Mouse (Mus musculus): Measurements from ENCODE around the gene Prkd3. TPM values are rescaled to one million over a fixed set of nuclear protein-coding genes. Genes with fewer than 3 reads are reported as not detected.
A peak's percentile ranks its signal among the peaks of the same experiment; 100 is the strongest.

Gene Prkd3
- 44.3 and 48.2 TPM in 2 replicates for polyA plus RNA-seq (2016; fragmentation: Nextera tagmentation; extraction: Ambion mirVana)

- DNase-seq (ENCODE audit: low spot score) = peak; percentile 85
- Histone ChIP-seq H3K9me3 (replicated peaks) (no peaks in the 10 kb centered on the region), H3K36me3 (0 out of 2 replicates have a peak, but pooled peaks cover 2% of the 10 kb centered on the region), H3K27me3 (ENCODE audit: low read depth, poor library complexity, severe bottlenecking) (peaks cover 26% of the 10 kb centered on the region), H3K4me3 (peak within 1 kb of the TSS; percentile 74), H3K27ac (replicated peaks) (peak within 1 kb of the TSS; percentile 94), H3K4me1 (peaks cover 39% of the 10 kb centered on the region)
- WGBS = under 1% methylated on average over 88 of the region's 113 CpGs
Observed at GRCm38 (mm10) chr17:79020208-79020983, at the start of gene Prkd3. TSS of gene Prkd3 (minus strand) at chr17:79020816.

DNA sequence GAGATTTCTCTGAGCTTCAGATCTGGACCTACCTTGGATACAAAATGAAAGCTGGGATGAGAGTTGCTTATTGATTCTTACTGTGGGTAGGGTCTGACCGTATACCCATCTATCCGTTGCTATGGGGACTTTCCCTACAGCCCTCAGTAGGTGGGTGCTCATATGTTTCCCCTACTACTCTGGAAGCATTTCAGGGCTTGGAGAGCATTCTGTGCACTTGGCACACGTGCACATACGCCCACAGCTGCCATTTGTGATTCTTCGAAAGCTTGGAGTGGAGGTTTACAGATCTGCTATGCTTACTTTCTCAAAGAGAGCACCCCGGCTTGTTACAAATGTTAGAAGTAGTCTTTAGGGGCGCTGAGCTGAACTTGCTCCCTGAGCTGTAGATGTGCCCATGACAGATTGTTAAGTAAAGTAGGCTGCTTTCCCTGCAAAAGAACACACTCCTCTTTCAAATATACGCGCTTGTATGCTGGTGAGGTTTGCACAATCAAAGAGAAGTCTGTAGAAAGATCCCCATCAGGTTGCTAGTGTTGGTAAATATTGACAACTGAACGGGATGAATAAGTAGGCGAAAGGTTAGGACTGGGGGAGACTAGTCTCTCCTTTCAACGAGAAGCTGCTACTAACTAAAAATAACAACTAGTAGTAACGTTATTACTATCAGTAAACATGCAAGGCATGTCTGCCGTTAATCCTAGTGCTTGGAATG lies 49.3 kb upstream of the Prkd3 start:
- no peak overlapping the region for H3K4me3 ChIP-seq
- WGBS = 89% methylated on average over 14 of the region's 14 CpGs
- no peak overlapping the region for H3K27ac ChIP-seq (replicated peaks)
- peaks cover 4% of the 10 kb centered on the region; the same call in 1 of the 2 replicates for H3K4me1 ChIP-seq
- no peaks in the 10 kb centered on the region for H3K9me3 ChIP-seq (replicated peaks)
- no peaks in the 10 kb centered on the region for H3K36me3 ChIP-seq
- H3K27me3 ChIP-seq (ENCODE audit: low read depth, poor library complexity, severe bottlenecking) = no peaks in the 10 kb centered on the region
- DNase-seq (ENCODE audit: low spot score) = no peak

- Histone ChIP-seq H3K36me3 (no peaks in the 10 kb centered on the region), H3K4me3 (no peak overlapping the region), H3K27me3 (ENCODE audit: low read depth, poor library complexity, severe bottlenecking) (no peaks in the 10 kb centered on the region), H3K27ac (replicated peaks) (no peak overlapping the region), H3K9me3 (replicated peaks) (no peaks in the 10 kb centered on the region), H3K4me1 (peaks cover 4% of the 10 kb centered on the region; the same call in 1 of the 2 replicates)
- peak; percentile 19 for DNase-seq (ENCODE audit: low spot score)
- WGBS = 50% methylated on average over 4 of the region's 4 CpGs
Observed at GRCm38 (mm10) chr17:79069019-79069418, 48.4 kb upstream of the Prkd3 start.

DNA sequence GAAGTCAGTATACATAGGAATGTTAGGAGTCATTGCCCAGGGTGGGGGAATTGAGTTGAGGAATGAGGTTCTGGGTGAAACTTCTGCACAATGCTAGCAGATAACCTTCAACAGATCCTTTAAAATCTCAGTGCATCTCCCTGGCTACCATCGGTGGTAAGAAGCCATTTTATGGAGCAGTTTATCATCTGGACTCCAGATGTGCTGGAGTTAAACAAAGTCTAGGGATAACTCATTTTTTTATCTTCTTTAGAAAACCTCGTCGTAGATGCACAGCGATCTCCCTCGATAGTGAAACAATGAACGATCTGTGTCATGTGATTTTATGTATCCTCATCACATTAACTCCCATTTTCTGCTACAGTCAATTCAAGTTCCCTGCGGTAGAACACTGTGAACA lies 48.0 kb upstream of the Prkd3 start:
- Histone ChIP-seq H3K27me3 (ENCODE audit: low read depth, poor library complexity, severe bottlenecking) (no peaks in the 10 kb centered on the region), H3K4me3 (no peak overlapping the region), H3K4me1 (peaks cover 4% of the 10 kb centered on the region; the same call in 1 of the 2 replicates), H3K9me3 (replicated peaks) (no peaks in the 10 kb centered on the region), H3K36me3 (no peaks in the 10 kb centered on the region), H3K27ac (replicated peaks) (no peak overlapping the region)
- DNase-seq (ENCODE audit: low spot score) = no peak
- 87% methylated on average over 7 of the region's 7 CpGs for WGBS

DNA sequence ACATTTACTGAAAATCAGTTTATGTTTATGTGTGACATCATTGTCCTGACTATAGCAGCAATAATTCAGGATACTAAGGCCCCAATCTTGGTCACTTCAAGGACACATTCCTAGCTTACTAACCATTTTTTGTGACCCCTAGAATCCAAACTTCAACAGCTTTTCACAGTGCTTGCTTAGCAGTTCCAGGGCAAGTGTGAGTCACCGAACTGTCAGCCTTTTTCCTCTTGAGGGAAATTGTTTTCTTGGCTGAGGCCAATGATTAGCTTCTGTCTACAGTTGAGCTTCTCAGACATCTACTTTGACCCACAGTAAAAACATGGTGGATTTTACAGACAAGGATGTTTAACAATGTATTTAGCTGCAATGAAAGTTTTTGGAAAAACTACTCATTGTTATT lies 43.6 kb upstream of the Prkd3 start:
- no peaks in the 10 kb centered on the region for H3K36me3 ChIP-seq
- H3K4me3 ChIP-seq = no peak overlapping the region
- H3K9me3 ChIP-seq (replicated peaks) = no peaks in the 10 kb centered on the region
- 91% methylated on average over 1 of the region's 1 CpGs for WGBS
- H3K27ac ChIP-seq (replicated peaks) = no peak overlapping the region
- peaks cover 4% of the 10 kb centered on the region; the same call in 1 of the 2 replicates for H3K4me1 ChIP-seq
- DNase-seq (ENCODE audit: low spot score) = no peak
- no peaks in the 10 kb centered on the region for H3K27me3 ChIP-seq (ENCODE audit: low read depth, poor library complexity, severe bottlenecking)

DNA sequence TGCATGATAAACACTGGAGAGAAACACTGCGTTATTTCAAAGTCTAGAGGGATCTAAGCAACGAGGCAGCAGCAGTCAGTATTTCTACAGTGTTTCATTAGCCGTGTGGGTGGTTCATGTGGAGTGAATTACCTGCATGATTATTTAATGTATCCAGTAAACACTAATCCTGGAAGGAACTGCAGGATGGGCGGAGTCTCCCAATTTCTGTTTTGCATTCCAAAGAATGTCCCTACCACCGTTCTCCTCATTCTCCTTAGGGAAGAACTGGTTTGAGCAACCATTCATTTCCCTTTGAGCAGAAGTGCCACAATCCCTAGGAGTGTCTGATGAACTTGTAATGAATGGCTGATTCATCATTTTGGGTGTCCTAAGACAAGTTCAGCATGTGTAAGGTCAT lies 39.6 kb upstream of the Prkd3 start:
- no peak for DNase-seq (ENCODE audit: low spot score)
- Histone ChIP-seq H3K27ac (replicated peaks) (no peak overlapping the region), H3K36me3 (no peaks in the 10 kb centered on the region), H3K27me3 (ENCODE audit: low read depth, poor library complexity, severe bottlenecking) (no peaks in the 10 kb centered on the region), H3K4me3 (no peak overlapping the region), H3K9me3 (replicated peaks) (no peaks in the 10 kb centered on the region), H3K4me1 (no peaks in the 10 kb centered on the region)
- WGBS = 83% methylated on average over 5 of the region's 5 CpGs

- Histone ChIP-seq H3K27ac (replicated peaks) (no peak overlapping the region), H3K4me3 (no peak overlapping the region), H3K9me3 (replicated peaks) (no peaks in the 10 kb centered on the region), H3K4me1 (no peaks in the 10 kb centered on the region), H3K27me3 (ENCODE audit: low read depth, poor library complexity, severe bottlenecking) (peaks cover 15% of the 10 kb centered on the region), H3K36me3 (no peaks in the 10 kb centered on the region)
- 87% methylated on average over 6 of the region's 6 CpGs for WGBS
- DNase-seq (ENCODE audit: low spot score) = no peak
Observed at GRCm38 (mm10) chr17:79058271-79058670, 37.7 kb upstream of the Prkd3 start.

DNA sequence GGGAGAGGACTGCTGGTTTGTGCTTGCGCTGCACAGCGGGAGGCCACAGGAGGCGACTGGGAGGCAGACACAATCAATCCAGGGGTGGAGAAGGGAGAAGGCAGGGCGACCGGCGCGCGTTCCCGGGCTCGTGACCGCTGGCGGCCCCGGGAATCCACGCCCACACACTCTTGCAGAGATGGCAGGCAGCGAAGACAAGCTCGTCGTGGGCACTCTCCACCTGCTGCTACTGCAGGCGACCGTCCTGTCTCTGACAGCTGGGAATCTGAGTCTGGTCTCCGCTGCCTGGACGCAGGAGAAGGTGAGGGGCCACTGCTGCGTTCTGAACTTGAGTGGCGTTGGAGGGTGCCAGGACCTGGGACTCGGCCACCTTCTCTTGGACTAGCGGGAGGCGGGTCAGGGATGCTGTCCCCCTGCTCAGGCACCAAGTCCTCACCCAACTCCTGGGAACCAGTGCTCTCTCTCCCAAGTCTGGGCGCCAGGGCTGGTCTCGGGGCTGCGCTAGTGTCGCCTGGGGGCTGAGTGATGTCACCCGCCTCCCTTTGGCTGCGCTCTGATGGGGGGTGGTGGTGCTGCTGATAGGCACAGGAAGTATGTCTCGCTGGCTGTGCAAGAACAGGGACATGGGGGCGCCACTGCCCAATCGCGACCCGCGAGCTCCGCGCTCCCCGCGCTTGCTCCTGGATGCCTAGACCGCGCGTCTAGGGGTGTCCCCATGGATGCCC lies 31.6 kb upstream of the Prkd3 start:
- WGBS = under 1% methylated on average over 45 of the region's 45 CpGs
- H3K4me1 ChIP-seq = peaks cover 12% of the 10 kb centered on the region
- no peaks in the 10 kb centered on the region for H3K36me3 ChIP-seq
- peak; percentile 71 for DNase-seq (ENCODE audit: low spot score)
- peak overlapping the region; percentile 68 for H3K27ac ChIP-seq (replicated peaks)
- peaks cover 28% of the 10 kb centered on the region for H3K27me3 ChIP-seq (ENCODE audit: low read depth, poor library complexity, severe bottlenecking)
- peak overlapping the region; percentile 74 for H3K4me3 ChIP-seq
- no peaks in the 10 kb centered on the region for H3K9me3 ChIP-seq (replicated peaks)

DNA sequence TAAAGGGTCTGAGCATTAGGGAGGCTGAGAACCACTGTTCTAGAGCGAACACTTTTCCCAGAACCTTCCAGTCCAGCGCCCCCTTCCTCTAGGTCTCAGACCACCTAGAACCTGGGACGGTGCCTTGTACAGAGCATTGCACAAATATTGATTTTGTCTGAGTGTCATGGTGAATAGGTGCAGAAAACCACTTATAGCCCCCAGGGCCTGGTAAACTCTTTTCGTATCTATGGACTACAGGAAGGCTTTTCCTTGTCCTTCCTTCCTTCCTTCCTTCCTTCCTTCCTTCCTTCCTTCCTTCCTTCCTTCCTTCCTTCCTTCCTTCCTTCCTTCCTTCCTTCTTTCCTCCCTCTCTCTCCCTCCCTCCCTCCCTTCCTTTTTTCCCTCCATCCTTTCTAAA lies 31.0 kb upstream of the Prkd3 start, which contains the start of gene Qpct:
TSS of gene Qpct (plus strand) at position 301 of the 400 bp plus-strand sequence.
- DNase-seq (ENCODE audit: low spot score) = no peak
- H3K27ac ChIP-seq (replicated peaks) = peak within 1 kb of the TSS; percentile 68
- no peaks in the 10 kb centered on the region for H3K36me3 ChIP-seq
- H3K4me3 ChIP-seq = peak within 1 kb of the TSS; percentile 74
- peaks cover 28% of the 10 kb centered on the region for H3K27me3 ChIP-seq (ENCODE audit: low read depth, poor library complexity, severe bottlenecking)
- no peaks in the 10 kb centered on the region for H3K9me3 ChIP-seq (replicated peaks)
- 78% methylated on average over 4 of the region's 4 CpGs for WGBS
- peaks cover 12% of the 10 kb centered on the region for H3K4me1 ChIP-seq

GRCm38 (mm10) chr17:79043705-79044104 lies 23.1 kb upstream of the Prkd3 start:
- H3K27me3 ChIP-seq (ENCODE audit: low read depth, poor library complexity, severe bottlenecking) = no peaks in the 10 kb centered on the region
- DNase-seq (ENCODE audit: low spot score) = no peak
- H3K9me3 ChIP-seq (replicated peaks) = no peaks in the 10 kb centered on the region
- no peaks in the 10 kb centered on the region for H3K36me3 ChIP-seq
- H3K27ac ChIP-seq (replicated peaks) = no peak overlapping the region
- no peaks in the 10 kb centered on the region for H3K4me1 ChIP-seq
- no peak overlapping the region for H3K4me3 ChIP-seq
- 97% methylated on average over 2 of the region's 2 CpGs for WGBS

- Histone ChIP-seq H3K4me3 (no peak overlapping the region), H3K4me1 (no peaks in the 10 kb centered on the region), H3K27me3 (ENCODE audit: low read depth, poor library complexity, severe bottlenecking) (no peaks in the 10 kb centered on the region), H3K9me3 (replicated peaks) (no peaks in the 10 kb centered on the region), H3K27ac (replicated peaks) (no peak overlapping the region), H3K36me3 (no peaks in the 10 kb centered on the region)
- no peak for DNase-seq (ENCODE audit: low spot score)
Observed at GRCm38 (mm10) chr17:79039660-79040059, 19.0 kb upstream of the Prkd3 start.

DNA sequence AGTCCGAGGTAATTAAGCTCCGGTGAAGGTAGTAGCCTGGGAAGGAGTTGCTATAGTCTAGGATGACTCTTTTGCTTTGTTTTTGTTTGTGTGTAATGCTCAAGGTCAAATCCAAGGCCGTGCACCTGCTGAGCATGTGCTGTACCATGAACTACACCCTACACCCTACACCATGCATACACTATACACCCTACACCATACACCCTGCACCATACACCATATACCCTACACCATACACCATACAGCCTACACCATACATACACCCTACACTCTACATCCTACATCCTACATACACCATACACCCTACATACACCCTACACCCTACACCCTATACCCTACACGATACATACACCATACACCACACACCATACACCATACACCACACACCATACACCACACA lies 12.2 kb upstream of the Prkd3 start:
- no peak for DNase-seq (ENCODE audit: low spot score)
- 86% methylated on average over 4 of the region's 4 CpGs for WGBS
- Histone ChIP-seq H3K4me3 (no peak overlapping the region), H3K9me3 (replicated peaks) (no peaks in the 10 kb centered on the region), H3K36me3 (no peaks in the 10 kb centered on the region), H3K4me1 (no peaks in the 10 kb centered on the region), H3K27me3 (ENCODE audit: low read depth, poor library complexity, severe bottlenecking) (no peaks in the 10 kb centered on the region), H3K27ac (replicated peaks) (no peak overlapping the region)
